Mouse (Mus musculus) spleen, adult 10 weeks (tissue): Measurements from ENCODE around the gene Rabgap1. TPM values are rescaled to one million over a fixed set of nuclear protein-coding genes. Genes with fewer than 3 reads are reported as not detected.

Experiments used
- polyA plus RNA-seq: library from polyadenylated mRNA; stranded (reverse); fragments of 350-450 nt; fragmentation: Illumina TruSeq; extraction: RNeasy Lipid Tissue Mini Kit (QIAGEN cat#74804); gene quantifications from one replicate; pipeline ENCODE4 v1.2.3, GENCODE M21; 2015; ENCODE audit warnings: low replicate concordance; ENCODE audit not compliant: insufficient read depth

The Rabgap1 gene
- polyA plus RNA-seq = 37.7 TPM

DNA sequence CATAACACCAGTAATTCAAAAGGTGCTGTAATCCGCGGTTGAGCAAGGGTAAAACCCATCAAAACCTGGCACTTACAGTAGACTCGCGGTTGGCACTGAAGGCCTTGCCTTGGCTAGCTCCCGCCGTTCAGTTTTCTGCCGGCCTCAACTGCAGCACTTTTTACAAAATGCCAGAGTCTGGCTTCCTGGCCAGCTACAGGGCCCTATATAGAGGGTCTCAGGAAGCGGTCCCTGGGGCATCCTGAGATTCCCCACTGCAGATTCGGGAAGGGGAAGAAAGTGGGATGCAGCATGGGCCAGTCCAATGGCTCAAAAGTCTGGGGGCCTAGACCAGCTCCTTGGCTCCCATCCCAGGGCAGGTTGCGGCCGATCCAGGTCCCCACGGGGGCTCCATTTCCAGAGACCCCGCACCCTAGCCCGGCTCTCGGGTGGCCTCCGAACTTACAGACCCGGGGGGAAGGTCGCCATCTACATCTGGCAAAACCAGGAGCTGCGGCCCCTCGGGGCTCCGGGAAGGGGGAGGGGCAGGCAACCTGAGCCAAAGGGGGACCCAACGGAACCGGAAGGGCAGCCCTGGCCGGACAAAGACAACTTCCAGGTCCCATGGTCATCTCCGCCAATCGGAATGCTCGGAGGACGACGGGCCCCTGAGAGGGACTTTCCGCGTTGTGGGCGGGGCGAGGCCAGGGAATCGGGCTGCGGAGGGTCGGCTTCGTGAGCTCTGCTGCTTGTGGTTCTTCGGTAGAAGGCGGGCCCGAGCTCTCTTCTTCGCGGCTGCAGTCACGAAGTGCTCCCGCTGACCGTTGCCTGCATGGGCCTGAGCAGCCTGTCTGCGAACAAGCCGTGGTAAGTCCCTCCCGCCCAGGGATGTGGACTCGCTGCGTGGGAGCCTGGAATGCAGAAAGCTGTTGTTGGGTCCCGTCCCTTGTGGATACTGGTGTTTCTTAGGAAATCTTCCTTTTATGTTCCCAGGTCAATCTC lies at the start of gene Rabgap1, which contains the start of the genes Zbtb26 and Zbtb6:
Gene Rabgap1, plus strand, starts transcription at position 669 of the 981 bp plus-strand sequence.
Gene Zbtb26, minus strand, starts transcription at position 525 of the 981 bp plus-strand sequence.
Gene Zbtb6, minus strand, starts transcription at position 561 of the 981 bp plus-strand sequence.

DNA sequence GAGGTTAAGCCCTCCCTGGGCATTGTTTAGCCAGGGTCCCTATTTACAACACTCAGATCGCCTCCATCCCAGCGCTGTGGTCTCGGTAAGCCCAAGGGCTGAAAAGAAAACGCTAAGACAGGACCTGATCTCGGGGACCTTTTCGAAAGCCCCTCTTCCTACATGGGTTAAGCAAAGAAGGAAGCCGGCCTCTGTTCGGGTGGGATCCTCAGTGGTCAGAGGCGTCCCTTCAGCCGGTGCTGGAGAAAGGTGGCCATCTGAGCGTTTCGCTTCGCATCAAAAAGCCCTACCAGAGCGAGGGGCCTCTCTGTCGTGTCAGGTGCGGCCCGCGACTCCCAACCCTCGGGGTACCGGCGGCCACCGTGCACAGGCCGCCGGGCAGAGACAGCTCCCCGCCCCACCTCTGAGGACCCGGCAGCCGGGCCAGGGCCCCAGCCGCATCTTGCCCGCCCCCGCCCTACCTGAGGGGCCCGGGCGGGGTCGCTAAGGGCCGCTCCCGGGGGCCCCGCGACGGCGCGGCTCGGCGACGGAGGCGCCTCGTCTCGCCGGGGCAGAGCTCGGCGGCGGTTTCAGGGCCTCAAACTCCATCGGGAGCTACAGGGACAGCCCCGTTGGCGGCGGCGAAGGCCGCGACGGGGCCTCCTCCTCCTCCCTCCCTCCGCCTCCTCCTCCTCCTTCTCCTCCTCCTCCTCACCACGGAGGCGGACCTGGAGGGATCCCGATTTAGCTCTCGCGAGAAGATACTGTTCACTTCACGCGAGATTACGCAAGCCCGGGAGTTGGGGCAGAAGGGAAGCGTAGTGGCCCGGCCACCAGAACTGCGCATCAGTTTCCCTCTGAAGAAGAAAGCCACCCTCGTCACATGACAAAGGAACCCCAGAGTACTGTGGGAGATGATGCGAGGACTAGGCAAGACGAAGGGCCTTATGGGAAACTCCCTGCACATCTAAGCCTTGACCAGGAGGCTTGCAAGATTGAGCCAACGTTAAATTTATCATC lies 20.5 kb upstream of the Rabgap1 start, which contains the start of gene Rc3h2:
Gene Rc3h2, minus strand, starts transcription at position 598 of the 999 bp plus-strand sequence.

DNA sequence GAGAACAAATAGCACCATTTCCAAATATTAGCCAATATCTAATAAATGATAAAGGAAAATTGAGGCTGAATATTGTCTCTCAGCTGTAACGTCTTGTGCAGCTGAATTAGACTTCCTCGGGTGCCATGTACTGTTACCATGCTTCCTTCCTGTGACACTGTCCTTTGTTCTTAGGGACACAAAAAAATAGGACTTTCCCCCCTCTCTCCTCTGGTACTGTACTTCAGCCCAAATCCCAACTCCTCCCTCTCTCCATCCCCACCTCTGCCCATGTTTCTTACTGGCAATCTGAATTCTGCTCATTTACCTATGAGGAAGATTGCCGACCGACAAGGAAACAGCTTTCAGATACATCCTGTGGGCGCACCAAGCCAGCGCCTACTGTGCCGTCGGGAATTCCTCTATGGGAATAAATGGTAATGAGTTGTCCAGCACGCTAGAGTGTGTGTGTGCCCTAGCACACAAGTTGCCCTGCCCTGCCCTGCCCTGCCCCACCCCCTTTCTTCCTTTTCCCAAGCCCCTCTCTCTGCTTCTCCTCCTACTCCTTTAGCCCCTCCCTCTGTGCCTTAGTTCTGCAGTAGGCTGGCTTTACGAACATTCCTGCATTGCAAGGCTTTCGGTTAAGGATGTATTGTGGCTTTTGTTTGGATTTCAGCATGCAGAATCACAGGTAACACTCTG lies 73.1 kb downstream of the Rabgap1 start, which contains the start of gene Gpr21:
Gene Gpr21, plus strand, starts transcription at position 303 of the 681 bp plus-strand sequence.

Other genes starting within 250 kb of the Rabgap1 start
- not detected for gene Olfr366, start 231.7 kb upstream of the Rabgap1 start, polyA plus RNA-seq
- not detected for gene Olfr368, start 116.8 kb upstream of the Rabgap1 start, polyA plus RNA-seq
- 42.2 TPM for gene Pdcl, start 83.9 kb upstream of the Rabgap1 start, polyA plus RNA-seq
- gene Rc3h2, start 20.4 kb upstream of the Rabgap1 start, polyA plus RNA-seq = 39.2 TPM
- 16.5 TPM for gene Zbtb26, start 144 bp upstream of the Rabgap1 start, polyA plus RNA-seq
- gene Zbtb6, start 108 bp upstream of the Rabgap1 start, polyA plus RNA-seq = 26.8 TPM
- gene Gpr21, start 73.1 kb downstream of the Rabgap1 start, polyA plus RNA-seq = 0.26 TPM